Mouse (Mus musculus) limb, embryonic 12.5 days (tissue): ENCODE results near the gene Wdr24. TPM values are rescaled to one million over a fixed set of nuclear protein-coding genes. Genes with fewer than 3 reads are reported as not detected.

Experiments used
- ATAC-seq: fragments of 200-750 bp; cut with Nextera tagmentation; 2 replicates; pipeline ENCODE4 v1.8.0; 2017; ENCODE audit warnings: low read depth, moderate TSS enrichment; ENCODE audit not compliant: insufficient number of reproducible peaks, insufficient read depth, low FRiP score, low TSS enrichment
- H3K27ac ChIP-seq: fragments of 300-500 bp; sonication (generic); 2 replicates; pipeline ENCODE4 v1.5.1; 2016; ENCODE audit warnings: mild to moderate bottlenecking, moderate library complexity
- H3K27me3 ChIP-seq: fragments of 300-500 bp; sonication (generic); 2 replicates; pipeline ENCODE4 v1.6.1; 2016; ENCODE audit warnings: mild to moderate bottlenecking, moderate library complexity
- H3K36me3 ChIP-seq: fragments of 300-500 bp; sonication (generic); 2 replicates; pipeline ENCODE4 v1.6.1; 2016; ENCODE audit warnings: mild to moderate bottlenecking, moderate library complexity
- H3K4me1 ChIP-seq: fragments of 300-500 bp; sonication (generic); replicated peaks from 2 replicates; pipeline ENCODE4 v1.6.1; 2016
- H3K4me2 ChIP-seq: fragments of 300-500 bp; sonication (generic); 2 replicates; pipeline ENCODE4 v1.6.1; 2016; ENCODE audit warnings: mild to moderate bottlenecking, moderate library complexity
- H3K4me3 ChIP-seq: fragments of 300-500 bp; sonication (generic); replicated peaks from 2 replicates; pipeline ENCODE4 v1.5.1; 2016; ENCODE audit warnings: mild to moderate bottlenecking
- H3K9ac ChIP-seq: fragments of 300-500 bp; sonication (generic); replicated peaks from 2 replicates; pipeline ENCODE4 v1.6.1; 2016; ENCODE audit warnings: mild to moderate bottlenecking, moderate library complexity
- H3K9me3 ChIP-seq: fragments of 300-500 bp; sonication (generic); 2 replicates; pipeline ENCODE4 v1.6.1; 2016; ENCODE audit warnings: mild to moderate bottlenecking, moderate library complexity
- WGBS: fragments of 180-500 bp; shearing (Covaris S2); methylation state at CpG from one replicate; pipeline ENCODE4 v1.1.7; 2016; 5-methylcytosine and 5-hydroxymethylcytosine counted together
- polyA plus RNA-seq: library from polyadenylated mRNA; unstranded; fragments of >200 nt; fragmentation: Nextera tagmentation; extraction: Ambion mirVana; gene quantifications from 2 replicates; pipeline ENCODE4 v1.2.1, GENCODE M21; 2016

Wdr24 gene
- polyA plus RNA-seq, 1 experiment from 2014 or later, result 30.9 TPM

- peaks cover 69% of the 10 kb centered on the region for H3K4me1 ChIP-seq
- ATAC-seq, result no peak; the same call in 1 of the 2 replicates
- WGBS, result under 1% methylated on average over 24 of the region's 24 CpGs
Observed at GRCm38 (mm10) chr17:25833291-25833663, 9.8 kb downstream of the Wdr24 start, which contains the start of gene Stub1. TSS of gene Stub1 (minus strand) at chr17:25833404.

GRCm38 (mm10) chr17:25833961-25834594, 10.7 kb downstream of the Wdr24 start:
- Histone ChIP-seq H3K36me3 (peaks cover 56% of the 10 kb centered on the region), H3K9me3 (no peaks in the 10 kb centered on the region), H3K27me3 (no peaks in the 10 kb centered on the region), H3K27ac (peak overlapping the region; percentile 94), H3K4me2 (peak overlapping the region; percentile 98), H3K4me3 (peak overlapping the region; percentile 74), H3K4me1 (peaks cover 66% of the 10 kb centered on the region), H3K9ac (peak overlapping the region; percentile 83)
- 48% methylated on average over 6 of the region's 6 CpGs for WGBS
- ATAC-seq, result no peak

More at GRCm38 (mm10) chr17:25833291-25833663, 9.8 kb downstream of the Wdr24 start, which contains the start of gene Stub1:
- Histone ChIP-seq H3K9me3 (no peaks in the 10 kb centered on the region), H3K27ac (peak within 1 kb of the TSS; percentile 94), H3K4me3 (peak within 1 kb of the TSS; percentile 74), H3K4me2 (peak within 1 kb of the TSS; percentile 98), H3K27me3 (no peaks in the 10 kb centered on the region), H3K36me3 (peaks cover 50% of the 10 kb centered on the region), H3K9ac (peak within 1 kb of the TSS; percentile 83)

GRCm38 (mm10) chr17:25834595-25835222, 11.3 kb downstream of the Wdr24 start:
- no peaks in the 10 kb centered on the region for H3K9me3 ChIP-seq
- ATAC-seq, result no peak
- peaks cover 60% of the 10 kb centered on the region for H3K36me3 ChIP-seq
- no peak overlapping the region for H3K27ac ChIP-seq
- no peaks in the 10 kb centered on the region for H3K27me3 ChIP-seq
- peak overlapping the region; percentile 74 for H3K4me3 ChIP-seq
- 88% methylated on average over 12 of the region's 12 CpGs for WGBS
- peak overlapping the region; percentile 98 for H3K4me2 ChIP-seq
- peaks cover 62% of the 10 kb centered on the region for H3K4me1 ChIP-seq
- H3K9ac ChIP-seq, result peak overlapping the region; percentile 83; the same call in 1 of the 2 replicates

GRCm38 (mm10) chr17:25835301-25835700, 11.9 kb downstream of the Wdr24 start:
- Histone ChIP-seq H3K36me3 (peaks cover 60% of the 10 kb centered on the region), H3K4me2 (peak overlapping the region; percentile 98; the same call in 1 of the 2 replicates)

GRCm38 (mm10) chr17:25835816-25836215, 12.4 kb downstream of the Wdr24 start:
- peak overlapping the region; percentile 37; the same call in 1 of the 2 replicates for H3K4me3 ChIP-seq
- no peak overlapping the region for H3K9ac ChIP-seq
- peak overlapping the region; percentile 98; the same call in 1 of the 2 replicates for H3K4me2 ChIP-seq

More at GRCm38 (mm10) chr17:25835301-25835700, 11.9 kb downstream of the Wdr24 start:
- Histone ChIP-seq H3K4me3 (0 out of 2 replicates have a peak overlapping the region, but pooled peaks have one; percentile 37), H3K27ac (no peak overlapping the region), H3K27me3 (no peaks in the 10 kb centered on the region), H3K9me3 (no peaks in the 10 kb centered on the region), H3K4me1 (peaks cover 57% of the 10 kb centered on the region), H3K9ac (no peak overlapping the region)
- no peak for ATAC-seq
- 95% methylated on average over 7 of the region's 7 CpGs for WGBS

GRCm38 (mm10) chr17:25836397-25837075, 13.1 kb downstream of the Wdr24 start:
- Histone ChIP-seq H3K4me2 (peak overlapping the region; percentile 82), H3K9me3 (no peaks in the 10 kb centered on the region), H3K36me3 (peaks cover 60% of the 10 kb centered on the region), H3K27ac (no peak overlapping the region), H3K27me3 (no peaks in the 10 kb centered on the region), H3K9ac (peak overlapping the region; percentile 57), H3K4me1 (peaks cover 46% of the 10 kb centered on the region), H3K4me3 (peak overlapping the region; percentile 37)
- 22% methylated on average over 23 of the region's 23 CpGs for WGBS
- no peak for ATAC-seq

More at GRCm38 (mm10) chr17:25835816-25836215, 12.4 kb downstream of the Wdr24 start:
- Histone ChIP-seq H3K4me1 (peaks cover 53% of the 10 kb centered on the region), H3K9me3 (no peaks in the 10 kb centered on the region), H3K36me3 (peaks cover 60% of the 10 kb centered on the region), H3K27ac (no peak overlapping the region), H3K27me3 (no peaks in the 10 kb centered on the region)
- no peak for ATAC-seq
- 90% methylated on average over 16 of the region's 16 CpGs for WGBS

GRCm38 (mm10) chr17:25837076-25837410, 13.6 kb downstream of the Wdr24 start, which contains the start of gene Rhbdl1:
TSS of gene Rhbdl1 (minus strand) at chr17:25837295.
- H3K4me3 ChIP-seq, result peak within 1 kb of the TSS; percentile 37
- peaks cover 60% of the 10 kb centered on the region for H3K36me3 ChIP-seq
- ATAC-seq, result no peak
- H3K9ac ChIP-seq, result peak within 1 kb of the TSS; percentile 57
- H3K4me1 ChIP-seq, result peaks cover 41% of the 10 kb centered on the region
- WGBS, result 3% methylated on average over 29 of the region's 29 CpGs
- peak within 1 kb of the TSS; percentile 82 for H3K4me2 ChIP-seq
- H3K27ac ChIP-seq, result no peak within 1 kb of the TSS
- H3K9me3 ChIP-seq, result no peaks in the 10 kb centered on the region
- no peaks in the 10 kb centered on the region for H3K27me3 ChIP-seq

- peak overlapping the region; percentile 82 for H3K4me2 ChIP-seq
- WGBS, result 61% methylated on average over 3 of the region's 3 CpGs
- H3K9ac ChIP-seq, result peak overlapping the region; percentile 57; the same call in 1 of the 2 replicates
- peaks cover 40% of the 10 kb centered on the region for H3K4me1 ChIP-seq
- no peaks in the 10 kb centered on the region for H3K9me3 ChIP-seq
- H3K27ac ChIP-seq, result no peak overlapping the region
- no peak for ATAC-seq
- H3K27me3 ChIP-seq, result no peaks in the 10 kb centered on the region
- no peak overlapping the region; the same call in 1 of the 2 replicates for H3K4me3 ChIP-seq
- H3K36me3 ChIP-seq, result peaks cover 65% of the 10 kb centered on the region
Observed at GRCm38 (mm10) chr17:25837533-25837932, 14.1 kb downstream of the Wdr24 start.

GRCm38 (mm10) chr17:25838904-25839303, 15.5 kb downstream of the Wdr24 start:
- Histone ChIP-seq H3K9ac (no peak overlapping the region), H3K9me3 (no peaks in the 10 kb centered on the region), H3K4me3 (no peak overlapping the region), H3K27me3 (no peaks in the 10 kb centered on the region), H3K4me2 (no peak overlapping the region), H3K4me1 (peaks cover 45% of the 10 kb centered on the region), H3K36me3 (peaks cover 66% of the 10 kb centered on the region), H3K27ac (no peak overlapping the region)
- WGBS, result 90% methylated on average over 4 of the region's 4 CpGs
- ATAC-seq, result no peak

GRCm38 (mm10) chr17:25839455-25840235, 16.2 kb downstream of the Wdr24 start:
- Histone ChIP-seq H3K4me1 (peaks cover 39% of the 10 kb centered on the region), H3K36me3 (peaks cover 64% of the 10 kb centered on the region)

More at GRCm38 (mm10) chr17:25839455-25840235, 16.2 kb downstream of the Wdr24 start:
- no peak overlapping the region for H3K9ac ChIP-seq
- H3K27ac ChIP-seq, result no peak overlapping the region
- H3K4me2 ChIP-seq, result no peak overlapping the region
- H3K9me3 ChIP-seq, result no peaks in the 10 kb centered on the region
- ATAC-seq, result no peak
- H3K4me3 ChIP-seq, result no peak overlapping the region
- H3K27me3 ChIP-seq, result no peaks in the 10 kb centered on the region
- WGBS, result 85% methylated on average over 14 of the region's 14 CpGs
